Mouse (Mus musculus) gastrocnemius, adult 2 months (tissue): ENCODE results near the gene Lgals3bp. TPM values are rescaled to one million over a fixed set of nuclear protein-coding genes. Genes with fewer than 3 reads are reported as not detected.

Source experiments
- DNase-seq: peaks from one replicate; pipeline ENCODE4 v3.0.0; 2022
- H3K27ac ChIP-seq: fragments of 200-600 bp; 2 replicates; pipeline ENCODE4 v1.8.1; 2022; ENCODE audit warnings: mild to moderate bottlenecking
- H3K4me3 ChIP-seq: fragments of 200-600 bp; 2 replicates; pipeline ENCODE4 v1.8.1; 2022; ENCODE audit warnings: mild to moderate bottlenecking, moderate library complexity
- CTCF ChIP-seq: fragments of 200-600 bp; IDR thresholded peaks from 2 replicates; pipeline ENCODE4 v1.8.1; 2022; ENCODE audit warnings: antibody characterized with exemption, mild to moderate bottlenecking, moderate library complexity
- intact Hi-C: fragments of 180-260 bp; cut with DNase I; formaldehyde crosslinking; loops from one replicate; pipeline ENCODE4 v1.15.1; 2025
- total RNA-seq, 2 experiments: library from RNA; stranded (reverse); gene quantifications; 2 replicates each; pipeline ENCODE4 v1.2.3; 2021

Gene Lgals3bp
- total RNA-seq, 2 experiments from 2014 or later = 12.0 to 17.0 TPM

DNA sequence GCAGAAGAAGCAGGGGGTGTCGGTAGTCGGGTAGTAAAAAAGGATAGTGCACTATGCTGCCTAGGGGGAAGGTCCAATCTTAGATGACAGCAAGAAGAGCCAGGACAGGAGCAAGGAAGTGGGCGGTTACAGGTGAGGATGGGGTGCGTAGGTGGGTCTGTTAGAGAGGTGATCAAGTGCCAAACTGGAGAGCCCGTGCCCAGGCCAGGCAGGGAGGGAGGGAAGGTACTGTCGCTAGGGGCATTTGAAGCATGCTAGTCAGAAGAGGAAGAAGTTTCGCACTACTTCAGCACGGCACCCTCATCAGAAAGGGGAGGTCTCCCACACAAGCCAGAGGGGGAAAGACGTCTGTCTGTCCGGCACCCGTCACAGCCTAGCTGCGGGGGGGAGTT is 16.5 kb upstream of the Lgals3bp start:
- intact Hi-C loops = no loop called here
- Histone ChIP-seq H3K4me3 (peak overlapping the region; percentile 99), H3K27ac (peak overlapping the region; percentile 98)
- no peak for DNase-seq
- TF ChIP-seq CTCF = no peak

DNA sequence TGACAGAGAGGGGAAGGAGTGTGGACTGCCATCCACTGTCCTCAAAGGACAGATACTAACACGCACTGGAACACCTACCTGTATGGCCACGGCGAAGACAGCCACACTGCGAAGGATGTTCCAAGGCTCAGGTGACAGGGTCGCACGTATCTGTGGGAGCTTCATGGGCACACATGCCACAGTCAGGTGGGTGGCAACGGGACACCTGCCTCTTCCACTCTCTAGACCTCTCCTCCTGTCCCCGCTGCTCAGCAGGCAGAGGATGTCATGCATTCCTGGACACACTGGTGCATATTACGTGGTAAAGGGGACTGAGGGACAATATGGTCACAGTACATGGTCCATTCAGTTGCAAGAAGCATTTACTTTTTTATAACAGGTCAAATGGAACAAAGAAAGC is 15.6 kb upstream of the Lgals3bp start:
- TF ChIP-seq CTCF = no peak
- peak overlapping the region; percentile 99 for H3K4me3 ChIP-seq
- intact Hi-C loops = no loop called here
- H3K27ac ChIP-seq = no peak overlapping the region
- no peak for DNase-seq

DNA sequence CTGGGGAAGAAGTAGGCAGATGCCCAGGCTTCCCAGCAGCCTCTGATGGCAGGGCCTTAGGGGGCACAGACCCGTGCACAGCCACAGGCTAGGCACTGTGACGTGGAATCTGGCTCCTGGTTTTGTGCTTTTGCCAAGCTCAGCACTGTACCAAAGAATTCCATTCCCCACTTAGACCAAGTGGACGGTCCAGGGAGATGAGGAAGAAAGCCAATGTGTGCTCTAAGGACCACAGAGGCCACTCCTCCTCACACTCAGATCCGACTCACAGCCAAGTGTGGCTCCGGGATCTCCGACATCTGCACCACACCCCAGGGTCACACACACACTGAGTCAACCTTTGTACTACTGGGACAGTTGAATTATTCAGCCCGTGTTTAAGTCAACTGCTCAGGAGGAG is 14.2 kb upstream of the Lgals3bp start:
- intact Hi-C loops = no loop called here
- TF ChIP-seq CTCF = no peak
- H3K4me3 ChIP-seq = no peak overlapping the region
- no peak overlapping the region; the same call in 1 of the 2 replicates for H3K27ac ChIP-seq
- no peak for DNase-seq

DNA sequence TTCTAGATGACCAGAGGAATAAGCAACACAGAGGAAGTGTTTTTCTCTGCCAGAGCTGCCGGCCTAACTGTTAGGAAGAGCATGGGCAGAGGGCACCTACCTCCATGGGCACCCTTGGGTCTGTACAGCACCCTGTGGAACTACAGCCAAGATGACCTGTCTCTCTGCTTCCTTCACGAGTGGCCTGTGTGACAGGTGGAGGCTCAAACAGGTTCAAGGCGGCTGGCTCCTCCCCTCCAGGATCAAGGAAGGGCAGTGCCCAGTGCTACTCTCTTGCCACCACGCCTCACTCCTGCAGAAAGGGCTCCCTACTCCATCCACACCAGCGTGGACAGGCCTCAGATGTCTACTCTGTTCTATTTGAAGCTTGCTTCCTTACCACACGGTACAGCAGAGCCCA is 13.7 kb upstream of the Lgals3bp start:
- Histone ChIP-seq H3K4me3 (no peak overlapping the region), H3K27ac (no peak overlapping the region; the same call in 1 of the 2 replicates)
- intact Hi-C loops = no loop called here
- no peak for TF ChIP-seq CTCF
- DNase-seq = no peak

DNA sequence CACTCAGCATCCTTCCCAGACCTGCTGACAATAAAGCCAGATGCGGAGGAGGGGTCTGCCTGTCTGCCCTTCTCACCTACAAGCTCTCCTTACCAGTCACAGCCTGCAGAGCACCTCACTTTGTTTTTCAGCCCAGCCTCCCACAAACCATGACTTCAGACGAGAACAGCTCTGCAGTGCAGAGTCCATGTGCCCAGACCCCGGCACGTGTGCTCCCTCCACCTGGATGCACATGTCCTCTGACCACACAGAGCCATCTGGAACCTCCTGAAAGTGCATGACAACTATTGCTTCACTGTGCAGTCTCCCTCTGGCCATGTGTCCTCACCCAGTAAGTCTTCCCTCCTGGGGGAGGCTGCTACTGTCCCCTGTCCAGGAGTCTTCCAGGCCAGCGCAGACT is 12.4 kb upstream of the Lgals3bp start:
- H3K27ac ChIP-seq = no peak overlapping the region
- no peak for TF ChIP-seq CTCF
- no peak overlapping the region for H3K4me3 ChIP-seq
- no peak for DNase-seq
- intact Hi-C loops = no loop called here

DNA sequence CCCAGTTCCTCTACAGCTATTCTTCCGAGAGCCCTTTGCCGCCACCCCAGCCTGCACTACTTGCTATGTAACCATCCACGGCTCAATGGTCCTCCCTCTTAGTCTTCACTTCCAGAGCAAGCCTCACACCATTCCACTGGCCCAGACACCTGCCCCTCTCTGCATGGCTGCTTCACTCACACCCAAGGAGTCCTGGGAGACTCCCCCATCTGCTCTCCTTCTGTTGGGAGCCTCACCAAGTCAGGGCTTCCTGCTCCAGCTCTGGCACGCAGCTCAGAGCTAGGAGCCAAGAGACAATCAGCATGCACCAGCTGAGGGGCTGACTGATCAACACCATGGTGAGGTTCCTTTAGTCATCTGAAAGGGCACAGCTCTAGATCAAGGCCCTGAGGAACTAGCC is 11.2 kb upstream of the Lgals3bp start:
- intact Hi-C loops = no loop called here
- no peak for DNase-seq
- no peak for TF ChIP-seq CTCF

DNA sequence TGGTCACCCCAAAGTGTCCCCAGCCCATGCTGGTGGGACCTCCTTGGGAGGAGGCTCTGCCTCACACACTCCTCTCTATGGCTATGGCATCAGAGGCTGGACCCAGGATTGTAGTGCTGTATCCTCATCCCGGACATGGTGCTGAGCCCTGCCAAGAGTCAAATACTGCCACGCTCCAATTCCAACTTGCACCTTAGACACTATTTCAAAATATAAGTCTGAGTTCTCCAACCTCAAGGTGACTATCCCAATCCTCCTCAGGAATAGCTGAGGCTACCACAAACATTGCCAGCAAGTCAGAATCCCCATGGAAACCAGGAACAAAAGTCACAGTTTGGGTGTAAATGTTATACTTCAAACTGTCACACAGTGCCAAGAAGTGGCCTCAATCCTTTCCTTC is 10.7 kb upstream of the Lgals3bp start:
- DNase-seq = no peak
- Histone ChIP-seq H3K27ac (no peak overlapping the region), H3K4me3 (no peak overlapping the region)
- intact Hi-C loops = no loop called here
- no peak for TF ChIP-seq CTCF

More for the DNA sequence above, 11.2 kb upstream of the Lgals3bp start:
- no peak overlapping the region for H3K27ac ChIP-seq
- H3K4me3 ChIP-seq = no peak overlapping the region

DNA sequence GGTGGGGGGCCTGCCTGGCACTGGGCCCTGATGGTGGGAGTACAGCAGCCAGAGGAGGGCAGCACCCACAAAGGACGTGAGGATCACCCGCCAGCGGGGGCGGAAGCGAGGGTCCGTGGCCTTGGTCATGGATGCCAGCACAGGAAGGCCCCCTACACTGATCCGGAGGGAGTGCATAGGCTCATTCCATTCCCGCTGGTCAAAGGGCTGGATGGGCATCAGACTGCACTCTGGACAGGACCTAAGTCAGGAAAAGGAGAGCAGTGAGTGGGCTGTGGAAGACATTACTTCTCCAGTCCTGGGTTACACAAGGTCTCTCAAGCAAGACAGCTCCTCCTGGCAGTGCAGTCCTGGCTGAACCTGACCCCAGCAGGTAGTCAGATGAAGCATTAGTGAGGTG is 9.4 kb upstream of the Lgals3bp start:
- Histone ChIP-seq H3K4me3 (no peak overlapping the region), H3K27ac (no peak overlapping the region)
- TF ChIP-seq CTCF = no peak
- DNase-seq = no peak
- intact Hi-C loops = no loop called here

DNA sequence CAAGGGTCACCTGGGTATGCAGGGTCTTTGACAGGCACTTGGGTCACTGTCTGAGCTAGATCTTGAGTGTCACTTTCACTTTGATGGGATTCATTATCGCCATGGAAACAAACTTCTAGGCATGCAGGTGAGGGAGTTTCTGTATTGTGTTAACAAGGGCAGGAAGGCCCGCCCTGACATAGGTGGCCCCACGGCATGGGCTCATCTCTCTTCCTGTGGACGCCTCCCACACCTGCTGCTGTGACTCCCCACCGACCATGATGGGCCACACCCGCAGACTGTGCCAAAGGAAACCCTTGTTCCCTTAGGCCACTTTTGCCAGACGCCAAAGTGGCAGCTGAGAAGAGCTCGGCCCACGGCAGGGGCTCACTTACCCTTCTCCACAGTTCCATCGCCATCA is 8.6 kb upstream of the Lgals3bp start:
- Histone ChIP-seq H3K27ac (no peak overlapping the region), H3K4me3 (no peak overlapping the region)
- no peak for DNase-seq
- TF ChIP-seq CTCF = no peak
- intact Hi-C loops = no loop called here

DNA sequence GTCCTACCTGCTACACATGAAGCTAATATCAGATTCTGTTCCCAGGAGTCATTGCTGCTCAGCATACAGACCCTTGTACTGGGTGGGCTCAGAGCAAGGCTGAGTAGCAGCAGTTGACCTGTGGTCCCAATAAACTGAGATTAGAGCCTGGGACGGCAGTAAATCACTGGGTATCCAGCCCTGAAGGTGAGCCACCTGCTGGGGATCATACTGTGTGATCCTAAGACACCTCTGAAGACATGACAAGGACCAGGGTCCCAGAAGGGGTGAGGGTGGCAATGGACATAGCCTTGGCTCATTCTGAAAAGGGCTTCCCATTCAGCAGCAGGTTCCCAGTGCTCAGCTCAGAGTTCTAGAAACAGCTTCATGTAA is 8.2 kb upstream of the Lgals3bp start:
- DNase-seq = no peak
- no peak overlapping the region for H3K4me3 ChIP-seq
- no peak for TF ChIP-seq CTCF
- H3K27ac ChIP-seq = no peak overlapping the region
- intact Hi-C loops = no loop called here

DNA sequence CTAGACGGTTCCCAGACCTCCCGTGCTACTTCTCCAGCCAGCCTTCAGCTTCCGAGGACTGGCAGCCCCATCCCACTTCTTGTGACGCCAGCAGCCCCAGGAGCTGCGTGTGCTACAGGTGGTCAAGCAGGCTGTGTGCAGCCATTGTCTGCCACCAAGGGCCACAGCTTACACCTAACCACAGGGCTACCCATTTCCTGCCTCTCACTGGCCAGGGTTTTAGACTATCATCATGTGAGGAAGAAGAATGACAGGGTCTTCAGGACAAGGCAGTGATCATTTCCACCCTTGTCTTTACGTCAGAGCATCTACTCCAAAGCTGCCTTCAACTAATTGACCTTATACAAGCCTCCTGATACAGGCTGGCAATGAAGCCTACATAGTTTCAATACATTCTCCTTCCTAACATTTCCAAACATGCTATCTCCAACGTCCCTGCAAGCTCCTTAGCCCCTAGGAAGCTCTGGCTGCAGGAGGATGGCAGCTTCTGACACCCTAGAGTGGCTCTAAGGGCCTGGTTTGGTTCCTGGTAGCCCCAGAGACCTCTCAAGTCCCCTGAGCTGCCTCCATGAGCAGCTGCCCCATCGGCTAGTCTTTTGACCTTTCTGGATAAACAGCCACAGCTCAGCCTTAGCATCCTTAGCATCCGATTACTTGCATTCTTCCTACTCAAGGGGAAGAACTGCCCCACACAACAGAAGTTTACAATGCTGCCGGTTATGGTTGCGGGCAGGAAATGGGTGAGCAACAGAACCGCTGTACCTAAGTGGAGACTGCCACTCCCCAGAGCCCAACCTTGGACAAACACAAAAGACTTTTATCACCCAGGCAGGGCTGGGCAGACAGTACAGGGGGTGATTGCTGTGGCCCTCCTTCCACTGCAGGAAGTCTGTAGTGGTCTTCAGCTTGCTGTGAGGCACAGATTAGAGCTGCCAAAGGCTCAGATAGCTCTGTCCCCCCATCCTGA is 7.5 kb upstream of the Lgals3bp start:
- intact Hi-C loops = no loop called here
- Histone ChIP-seq H3K4me3 (no peak overlapping the region), H3K27ac (no peak overlapping the region)
- no peak for TF ChIP-seq CTCF
- peak; percentile 10 for DNase-seq

DNA sequence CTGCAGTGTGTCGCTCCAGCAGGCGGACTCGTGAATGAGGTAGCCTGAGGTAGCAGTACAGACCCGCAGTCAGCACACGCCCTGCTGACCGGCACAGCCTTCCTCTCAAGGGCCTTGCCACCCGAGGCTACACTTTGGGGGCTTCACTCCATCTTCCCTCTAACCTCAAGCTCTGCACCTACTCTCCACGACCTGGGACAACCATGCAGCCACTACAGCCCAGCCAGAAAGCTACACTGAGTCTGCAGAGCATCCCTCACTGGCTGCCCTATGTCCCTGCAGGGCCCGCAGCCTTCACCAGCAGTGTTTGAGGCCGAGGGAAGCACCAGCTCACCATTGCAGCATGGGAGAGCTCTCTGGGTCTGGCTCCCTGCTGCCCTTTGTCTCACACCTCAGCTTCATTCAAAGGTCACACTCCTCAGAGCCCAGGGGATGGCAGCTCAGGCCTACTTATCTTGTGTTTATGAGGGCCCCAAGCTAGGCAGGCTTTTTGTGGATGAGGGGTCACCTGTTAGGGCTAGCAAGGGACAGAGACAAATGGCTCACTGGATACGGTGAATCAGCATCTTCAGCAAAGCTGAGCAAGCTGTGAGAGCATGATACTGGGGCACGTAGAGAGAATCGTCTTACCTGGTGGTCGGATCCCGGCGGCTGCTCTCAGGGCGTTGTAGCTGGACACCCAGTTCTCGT is 6.3 kb upstream of the Lgals3bp start:
- intact Hi-C loops = no loop called here
- no peak overlapping the region for H3K27ac ChIP-seq
- peak; percentile 17 for DNase-seq
- no peak for TF ChIP-seq CTCF
- H3K4me3 ChIP-seq = no peak overlapping the region

DNA sequence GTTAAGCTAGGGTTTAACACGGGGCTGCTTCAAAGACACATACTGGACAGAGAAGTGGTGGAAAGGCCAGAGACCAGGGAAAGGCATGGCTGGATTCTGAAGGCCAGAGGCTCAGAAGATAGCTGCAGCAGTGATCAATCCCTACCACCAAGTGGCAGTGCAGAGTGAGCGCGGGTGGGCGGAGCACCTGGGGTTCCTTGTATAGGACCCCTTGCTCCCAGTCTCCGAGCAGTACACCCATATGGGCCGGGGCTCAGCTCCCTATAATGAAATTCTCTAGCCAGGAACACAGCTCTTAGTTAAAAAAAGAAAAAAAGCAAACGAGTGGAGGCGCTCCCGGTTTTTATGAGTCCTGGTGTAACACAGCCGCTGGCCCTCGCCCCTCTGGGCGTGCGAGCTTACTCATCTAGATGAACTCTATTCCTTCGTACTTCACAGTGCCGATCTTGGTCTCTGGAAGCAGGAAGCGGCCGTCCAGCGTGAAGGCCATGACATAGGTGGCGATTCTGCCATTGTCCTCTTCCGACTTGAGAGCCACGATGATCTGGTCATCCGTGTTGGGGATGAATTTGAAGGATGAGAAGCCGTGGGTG is 5.5 kb upstream of the Lgals3bp start:
- TF ChIP-seq CTCF = peak; percentile 71
- Histone ChIP-seq H3K27ac (no peak overlapping the region), H3K4me3 (no peak overlapping the region)
- intact Hi-C loops = no loop called here
- peak; percentile 55 for DNase-seq
